36 mouse cellular contexts compared by ENCODE assay signal in genomic region chr17:56895368-56895918, GRCm38 (mm10). TPM values are rescaled to one million over a fixed set of nuclear protein-coding genes. Genes with fewer than 3 reads are reported as not detected.
DNase-seq lines count a peak whose midpoint lies in the region; ATAC-seq lines count a peak whose summit lies in the region.
"Had no signal": no experiment of that assay in that cellular context is flagged by ENCODE, and none has a peak within 500 bp of the region (broad histone marks: within the 10 kb centered on the region; RNA-seq: fewer than 3 reads in every experiment).

No protein-coding gene starts in this region.

- ATAC-seq in kidney, embryonic 14.5 days (ENCODE audit: low FRiP score, low TSS enrichment): no peak
- peak; percentile 59 for ATAC-seq in granulocyte monocyte progenitor cell, adult 5-6 weeks (replicated peaks; ENCODE audit: poor library complexity, severe bottlenecking)
- ATAC-seq: inflammation-experienced regulatory T-cells, adult 6 months; lung, postnatal 0 days had no signal

- H3K9ac ChIP-seq in kidney, embryonic 14.5 days (ENCODE audit: low read depth, low read length): no peak overlapping the region
- H3K9ac ChIP-seq: heart, embryonic 12.5 days; hindbrain, embryonic 14.5 days; limb, embryonic 15.5 days; liver, embryonic 13.5 days had no signal

- H3K4me2 ChIP-seq in kidney, embryonic 14.5 days (replicated peaks; ENCODE audit: low read depth, low read length): no peak overlapping the region
- H3K4me2 ChIP-seq: heart, embryonic 12.5 days; hindbrain, embryonic 14.5 days; limb, embryonic 15.5 days; liver, embryonic 13.5 days; midbrain, embryonic 11.5 days; neural tube, embryonic 15.5 days had no signal

- peak; percentile 13 for DNase-seq in kidney, adult 18-20 months
- peak; percentile 30 for DNase-seq in 416B (ENCODE audit: low read depth)
- DNase-seq in kidney, postnatal 25 days: peak; percentile 25 to 64
- no peak for DNase-seq in heart, adult 9 months (ENCODE audit: low spot score in 2 of 2)
- DNase-seq in gastrocnemius, postnatal 10 days: no peak
- DNase-seq: adrenal gland, postnatal 36 days; B cell, adult 2 months; cerebellum, adult 18-20 months; cerebellum, postnatal 10 days; gastrocnemius, postnatal 14 days; heart, adult 18-20 months; heart, postnatal 4 days; liver, embryonic 13.5 days; lung, adult 18-20 months; retina, postnatal 1 day; right cerebral cortex, postnatal 14 days had no signal

- no peak overlapping the region for H3K27ac ChIP-seq in kidney, embryonic 14.5 days (ENCODE audit: low read depth, low read length)
- H3K27ac ChIP-seq: kidney, postnatal 0 days; limb, embryonic 10.5 days; limb, embryonic 15.5 days; liver, embryonic 13.5 days; neural tube, embryonic 15.5 days had no signal

- 93% methylated on average over 9 of the region's 9 CpGs for WGBS in kidney, embryonic 14.5 days

- peaks cover 88% of the 10 kb centered on the region for H3K36me3 ChIP-seq in kidney, embryonic 14.5 days (ENCODE audit: control insufficient read depth, insufficient read depth, low read length)

- no peaks in the 10 kb centered on the region for H3K4me1 ChIP-seq in kidney, embryonic 14.5 days (ENCODE audit: control insufficient read depth, insufficient read depth, low read length)
- H3K4me1 ChIP-seq: heart, embryonic 12.5 days; limb, embryonic 10.5 days; limb, embryonic 15.5 days; liver, embryonic 13.5 days had no signal

- H3K4me3 ChIP-seq in kidney, embryonic 14.5 days (ENCODE audit: low read length): no peak overlapping the region
- H3K4me3 ChIP-seq: erythroblast, embryonic 14.5 days; heart, embryonic 12.5 days; limb, embryonic 10.5 days; limb, embryonic 15.5 days; liver, embryonic 13.5 days; neural tube, embryonic 15.5 days had no signal

- H3K9me3 ChIP-seq in kidney, embryonic 14.5 days (ENCODE audit: control insufficient read depth, low read length): no peaks in the 10 kb centered on the region
- H3K9me3 ChIP-seq: heart, embryonic 12.5 days; limb, embryonic 10.5 days; limb, embryonic 15.5 days; liver, embryonic 13.5 days; neural tube, embryonic 15.5 days had no signal

- H3K27me3 ChIP-seq in kidney, embryonic 14.5 days (ENCODE audit: control insufficient read depth, insufficient read depth, low read length): no peaks in the 10 kb centered on the region
- H3K27me3 ChIP-seq: heart, embryonic 12.5 days; limb, embryonic 15.5 days; liver, embryonic 13.5 days; neural tube, embryonic 15.5 days had no signal

RNA-seq across cellular contexts. Expression of gene 1700061G19Rik, which starts 20.2 kb away (rescaled TPM):
- 0.15 and 0.30 TPM in 2 replicates for polyA plus RNA-seq in kidney, embryonic 14.5 days (2014; fragmentation: Nextera tagmentation; extraction: Ambion mirVana)
- 0.47 TPM in 1 of 2 replicates, not detected in the other for total RNA-seq in granulocyte monocyte progenitor cell, adult 5-6 weeks (2014; fragmentation: Nextera tagmentation)
- total RNA-seq in granulocyte monocyte progenitor cell, adult 5-6 weeks (2017): 0.17 TPM in 1 of 2 replicates, not detected in the other
- under 1 TPM in 1 of 2 experiments, not detected in 1; 0.11 TPM for total RNA-seq in gastrocnemius, postnatal 10 days (2021)
- total RNA-seq: gastrocnemius, postnatal 14 days; heart, adult 18-20 months had no signal
- polyA plus RNA-seq: erythroblast, embryonic 14.5 days; small intestine, adult 2 months had no signal

RNA-seq across cellular contexts. Expression of gene Acsbg2, which starts 21.2 kb away (rescaled TPM):
- polyA plus RNA-seq in kidney, embryonic 14.5 days (2014; fragmentation: Nextera tagmentation; extraction: Ambion mirVana): not detected in 2 replicates
- total RNA-seq in granulocyte monocyte progenitor cell, adult 5-6 weeks (2014; fragmentation: Nextera tagmentation): not detected in 2 replicates
- not detected in 2 replicates for total RNA-seq in granulocyte monocyte progenitor cell, adult 5-6 weeks (2017)
- not detected for total RNA-seq in gastrocnemius, postnatal 10 days (2021)
- total RNA-seq: gastrocnemius, postnatal 14 days; heart, adult 18-20 months; heart, postnatal 4 days; layer of hippocampus, adult 8-10 months; left cerebral cortex, postnatal 10 days had no signal
- polyA plus RNA-seq: brain, embryonic 14.5 days; cortical plate, adult 2 months; embryonic facial prominence, embryonic 14.5 days; erythroblast, embryonic 14.5 days; forebrain, embryonic 11.5 days; heart, embryonic 12.5 days; hindbrain, embryonic 14.5 days; inflammation-experienced regulatory T-cells, adult 6 months; kidney, postnatal 0 days; limb, embryonic 10.5 days; limb, embryonic 15.5 days; liver, embryonic 13.5 days; lung, postnatal 0 days; midbrain, embryonic 11.5 days; neural tube, embryonic 15.5 days; small intestine, adult 2 months; stomach, embryonic 14.5 days had no signal

RNA-seq across cellular contexts. Expression of gene Mllt1, which starts 39.8 kb away (rescaled TPM):
- 35.5 and 35.8 TPM in 2 replicates for polyA plus RNA-seq in kidney, embryonic 14.5 days (2014; fragmentation: Nextera tagmentation; extraction: Ambion mirVana)
- total RNA-seq in granulocyte monocyte progenitor cell, adult 5-6 weeks (2014; fragmentation: Nextera tagmentation): 20.6 and 26.9 TPM in 2 replicates
- total RNA-seq in granulocyte monocyte progenitor cell, adult 5-6 weeks (2017): 16.6 and 17.0 TPM in 2 replicates
- total RNA-seq in gastrocnemius, postnatal 10 days (2021): 10 to 100 TPM; 15.5 to 23.1 TPM

Comparison
In these comparisons a context has a peak if more than half of its experiments do, and no peak if none do; other contexts are left out.
1. DNase-seq: peak in kidney, adult 18-20 months (single experiment), 416B (single experiment) and kidney, postnatal 25 days (2 of 2); none in heart, adult 9 months (0 of 2) and gastrocnemius, postnatal 10 days (single experiment).